Mouse (Mus musculus): ENCODE results near the gene Npw. TPM values are rescaled to one million over a fixed set of nuclear protein-coding genes. Genes with fewer than 3 reads are reported as not detected.
A peak's percentile ranks its signal among the peaks of the same experiment; 100 is the strongest.

Npw gene
- 1 to 10 TPM in 1 of 2 experiments, under 1 TPM in 1; 0.58 to 1.4 TPM for total RNA-seq (2021)
- long read RNA-seq, experiment 1 = 0 reads
- long read RNA-seq, experiment 2 = 0 reads

GRCm38 (mm10) chr17:24658017-24658758 lies at the start of gene Npw:
TSS of gene Npw (minus strand) at chr17:24658457.
- Histone ChIP-seq H3K4me3 (peak within 1 kb of the TSS; percentile 30), H3K27ac (no peak within 1 kb of the TSS)
- TF ChIP-seq CTCF (IDR thresholded peaks at IDR 0.05) = no peak; the same call in 1 of the 2 replicates
- intact Hi-C loops (cut with DNase I) = no loop called here
- no peak for DNase-seq (ENCODE audit: extremely low spot score in 1 of 2, low spot score in 2 of 2)

GRCm38 (mm10) chr17:24707801-24708425 lies 49.7 kb upstream of the Npw start:
- Histone ChIP-seq H3K4me3 (peak overlapping the region; percentile 94), H3K27ac (peak overlapping the region; percentile 65)
- DNase-seq (ENCODE audit: extremely low spot score in 1 of 2, low spot score in 2 of 2) = no peak
- no peak for TF ChIP-seq CTCF (IDR thresholded peaks at IDR 0.05)
- intact Hi-C loops (cut with DNase I) = no loop called here

DNA sequence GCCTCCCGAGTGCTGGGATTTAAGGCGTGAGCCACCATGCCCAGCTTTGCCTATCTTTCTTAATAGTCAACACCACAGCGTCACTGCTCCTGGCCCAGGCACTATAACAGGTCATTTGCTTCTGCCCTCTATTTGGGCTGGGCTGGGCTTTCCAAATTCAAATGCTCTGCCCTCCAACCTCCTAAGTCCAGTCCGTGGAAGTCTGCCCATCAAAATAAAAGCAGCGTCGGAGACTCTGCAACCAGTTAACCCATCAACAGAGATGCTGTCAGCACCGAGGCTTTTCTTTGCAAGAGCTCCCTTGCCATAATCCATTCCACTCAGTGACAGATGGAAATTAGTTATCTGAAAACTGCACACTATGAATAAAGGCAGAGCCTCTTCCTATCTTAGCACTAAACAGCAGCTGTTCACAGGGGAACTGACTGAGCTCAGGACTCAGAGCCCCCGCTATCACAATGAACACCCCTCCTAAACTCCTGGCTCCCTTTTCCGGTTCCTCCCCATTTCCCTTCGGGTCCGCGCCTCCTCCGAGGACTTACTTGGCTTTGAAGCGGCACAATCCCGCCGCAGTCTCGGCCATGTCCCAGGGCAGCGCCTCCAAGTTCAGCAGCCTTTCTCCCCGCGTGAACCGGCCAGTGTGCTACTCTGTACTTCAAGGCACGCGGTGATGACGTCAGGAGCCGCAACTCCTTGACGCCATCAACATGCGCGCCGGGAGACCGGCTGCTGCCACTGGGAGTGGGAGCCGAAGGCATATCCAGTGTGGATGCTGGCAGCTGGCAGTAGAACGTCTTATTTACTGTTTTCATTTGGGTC lies 48.9 kb upstream of the Npw start, which contains the start of gene Tbl3:
Gene Tbl3, minus strand, starts transcription at position 679 of the 819 bp plus-strand sequence.
- TF ChIP-seq CTCF (IDR thresholded peaks at IDR 0.05) = no peak
- H3K27ac ChIP-seq = peak within 1 kb of the TSS; percentile 65
- intact Hi-C loops (cut with DNase I) = no loop called here

GRCm38 (mm10) chr17:24705821-24706220 lies 47.6 kb upstream of the Npw start:
- intact Hi-C loops (cut with DNase I) = no loop called here
- TF ChIP-seq CTCF (IDR thresholded peaks at IDR 0.05) = no peak
- DNase-seq (ENCODE audit: extremely low spot score in 1 of 2, low spot score in 2 of 2) = no peak
- Histone ChIP-seq H3K4me3 (no peak overlapping the region), H3K27ac (no peak overlapping the region)

More for the DNA sequence above, 48.9 kb upstream of the Npw start, which contains the start of gene Tbl3:
- peak within 1 kb of the TSS; percentile 94 for H3K4me3 ChIP-seq
- DNase-seq (ENCODE audit: extremely low spot score in 1 of 2, low spot score in 2 of 2) = peak; percentile 93 to 98

DNA sequence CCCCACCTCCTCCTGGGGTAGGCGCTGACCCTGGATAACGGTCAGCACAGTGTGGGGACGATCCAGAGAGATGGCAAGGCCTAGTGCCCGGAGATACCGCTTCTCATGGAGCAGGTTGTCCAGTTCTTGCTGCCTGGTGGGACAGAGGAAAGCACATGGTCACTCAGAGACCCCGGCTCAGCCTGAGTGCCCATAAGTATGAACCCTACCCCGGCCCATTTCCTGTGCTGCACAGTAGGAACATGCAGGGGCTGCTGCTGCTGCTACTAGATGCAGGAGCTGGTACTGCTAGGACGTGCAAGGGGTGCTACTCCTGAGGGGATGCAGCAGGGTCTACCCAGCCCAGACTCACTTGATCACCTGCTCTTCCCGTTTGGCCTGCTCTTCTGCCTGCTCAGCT lies 43.0 kb upstream of the Npw start:
- no peak for DNase-seq (ENCODE audit: extremely low spot score in 1 of 2, low spot score in 2 of 2)
- Histone ChIP-seq H3K4me3 (no peak overlapping the region), H3K27ac (no peak overlapping the region)
- intact Hi-C loops (cut with DNase I) = no loop called here
- no peak for TF ChIP-seq CTCF (IDR thresholded peaks at IDR 0.05)

DNA sequence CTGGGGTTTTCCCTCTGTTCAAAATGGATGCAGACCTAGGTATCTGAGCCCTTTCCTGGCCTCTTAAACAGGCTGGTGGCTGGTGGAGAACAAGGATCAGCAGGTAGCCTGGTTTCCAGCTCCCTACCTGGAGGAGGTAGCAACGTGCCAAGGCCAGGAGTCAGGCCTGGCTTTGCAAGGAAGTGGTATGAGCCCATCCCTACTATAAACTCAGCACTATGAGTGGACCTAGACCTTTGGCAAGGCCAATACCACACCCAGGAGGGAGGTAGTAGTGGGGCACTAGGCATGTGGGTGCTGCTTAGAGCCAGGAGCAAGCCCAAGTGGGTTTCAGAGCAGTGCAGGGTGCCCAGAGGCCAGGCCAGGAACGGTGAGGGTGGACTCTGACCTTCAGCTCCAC lies 41.2 kb upstream of the Npw start:
- H3K4me3 ChIP-seq = no peak overlapping the region
- TF ChIP-seq CTCF (IDR thresholded peaks at IDR 0.05) = no peak
- H3K27ac ChIP-seq = no peak overlapping the region
- no peak for DNase-seq (ENCODE audit: extremely low spot score in 1 of 2, low spot score in 2 of 2)
- intact Hi-C loops (cut with DNase I) = no loop called here

DNA sequence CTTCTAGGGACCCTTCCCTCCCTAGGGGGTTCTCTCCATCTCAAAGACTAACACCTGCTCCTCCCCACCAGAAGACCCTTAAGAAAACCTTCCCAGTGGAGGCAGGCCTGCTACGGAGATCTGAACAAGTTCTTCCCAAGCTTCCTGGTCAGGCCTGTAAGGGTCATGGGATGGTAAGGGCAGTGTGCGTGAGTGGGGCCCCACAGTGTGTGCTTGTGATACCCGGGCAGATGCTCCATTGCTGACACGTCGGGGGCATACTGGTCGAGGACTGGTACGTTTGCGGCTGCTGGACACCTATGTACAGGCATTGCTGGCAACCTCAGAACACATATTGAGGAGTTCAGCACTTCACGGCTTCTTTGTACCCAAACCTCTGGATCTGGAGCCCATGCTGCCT lies 40.5 kb upstream of the Npw start:
- no peak overlapping the region for H3K27ac ChIP-seq
- H3K4me3 ChIP-seq = no peak overlapping the region
- TF ChIP-seq CTCF (IDR thresholded peaks at IDR 0.05) = no peak
- intact Hi-C loops (cut with DNase I) = no loop called here
- DNase-seq (ENCODE audit: extremely low spot score in 1 of 2, low spot score in 2 of 2) = no peak

DNA sequence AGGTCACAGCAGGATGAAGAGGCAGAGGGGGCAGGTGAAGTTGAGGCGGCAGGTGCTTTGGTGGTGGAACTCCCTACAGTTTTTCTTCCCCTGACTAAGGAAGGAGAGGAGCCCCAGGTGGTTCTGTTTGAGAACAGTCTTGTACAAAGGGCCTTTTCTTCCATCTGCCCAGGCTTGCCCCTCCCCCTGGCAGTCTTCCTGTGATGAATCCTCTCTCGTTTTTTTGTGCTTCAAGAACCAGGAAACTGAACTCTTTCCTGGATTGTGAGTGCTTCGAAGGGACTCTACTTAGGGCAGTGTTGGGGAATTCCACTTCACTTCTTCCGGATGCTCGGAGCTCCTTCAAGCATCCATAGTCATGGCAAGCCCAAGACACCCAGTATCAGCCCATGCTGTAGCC lies 39.7 kb upstream of the Npw start:
- no peak for DNase-seq (ENCODE audit: extremely low spot score in 1 of 2, low spot score in 2 of 2)
- H3K27ac ChIP-seq = no peak overlapping the region
- intact Hi-C loops (cut with DNase I) = no loop called here
- TF ChIP-seq CTCF (IDR thresholded peaks at IDR 0.05) = no peak
- no peak overlapping the region for H3K4me3 ChIP-seq

- Histone ChIP-seq H3K4me3 (peak within 1 kb of the TSS; percentile 55), H3K27ac (peak within 1 kb of the TSS; percentile 93)
- DNase-seq (ENCODE audit: extremely low spot score in 1 of 2, low spot score in 2 of 2) = peak; percentile 83 to 87
- intact Hi-C loops (cut with DNase I) = no loop called here
- TF ChIP-seq CTCF (IDR thresholded peaks at IDR 0.05) = peak; percentile 38
Observed at GRCm38 (mm10) chr17:24696011-24696697, 37.9 kb upstream of the Npw start, which contains the start of the genes Gfer and Noxo1. TSS of gene Gfer (minus strand) at chr17:24696156. TSS of gene Noxo1 (plus strand) at chr17:24696234.

DNA sequence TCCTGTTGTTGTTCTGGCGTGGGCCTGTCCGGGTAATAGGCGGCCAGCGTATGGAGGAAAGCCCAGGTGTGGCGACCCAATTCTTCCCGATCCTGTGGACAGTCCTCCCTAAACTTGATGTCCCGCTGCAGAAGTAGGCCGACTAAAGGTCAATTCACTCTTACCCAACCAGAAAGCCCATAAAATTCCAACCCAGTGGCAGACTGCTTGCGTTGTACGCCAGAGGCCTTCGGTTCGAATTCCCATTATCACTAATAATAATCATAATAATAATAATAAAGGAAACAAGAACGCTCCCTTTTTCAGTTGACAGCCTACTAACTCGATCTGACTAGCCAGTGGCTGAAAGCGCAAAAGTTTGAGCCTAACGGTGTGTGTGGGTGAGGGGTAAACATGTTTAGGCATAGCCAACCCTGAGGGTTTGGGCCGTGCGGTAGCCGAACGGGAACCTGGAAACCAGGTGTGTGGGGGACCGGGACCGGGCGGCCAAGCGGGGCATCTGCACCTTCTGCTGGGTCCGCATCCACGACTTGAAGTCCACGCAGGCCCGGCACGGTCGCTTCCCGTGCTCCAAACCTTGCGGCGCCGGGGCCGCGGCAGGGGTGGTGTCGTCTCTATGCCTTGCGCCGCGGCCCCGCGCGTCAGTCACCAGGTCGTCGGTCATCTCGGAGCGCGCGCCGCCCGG lies 37.2 kb upstream of the Npw start:
- intact Hi-C loops (cut with DNase I) = no loop called here
- peak overlapping the region; percentile 55 for H3K4me3 ChIP-seq
- peak overlapping the region; percentile 83 for H3K27ac ChIP-seq
- DNase-seq (ENCODE audit: extremely low spot score in 1 of 2, low spot score in 2 of 2) = no peak
- TF ChIP-seq CTCF (IDR thresholded peaks at IDR 0.05) = no peak

GRCm38 (mm10) chr17:24692385-24692784 lies 34.1 kb upstream of the Npw start:
- no peak overlapping the region for H3K4me3 ChIP-seq
- TF ChIP-seq CTCF (IDR thresholded peaks at IDR 0.05) = no peak
- H3K27ac ChIP-seq = no peak overlapping the region
- DNase-seq (ENCODE audit: extremely low spot score in 1 of 2, low spot score in 2 of 2) = no peak
- intact Hi-C loops (cut with DNase I) = no loop called here
